Mouse (Mus musculus) heart, embryonic 15.5 days (tissue): Measurements from ENCODE around the gene Gm3020. TPM values are rescaled to one million over a fixed set of nuclear protein-coding genes. Genes with fewer than 3 reads are reported as not detected.
"Not testable (repeated sequence)": the region's sequence is repeated elsewhere in the genome, so short reads cannot be mapped to it uniquely, and the experiment has no call there.

Experiments
- ATAC-seq: fragments of 200-750 bp; cut with Nextera tagmentation; replicated peaks from 2 replicates; pipeline ENCODE4 v1.8.0; 2017; ENCODE audit warnings: low read depth, moderate TSS enrichment; ENCODE audit not compliant: insufficient number of reproducible peaks, insufficient read depth, low FRiP score
- H3K27ac ChIP-seq: fragments of 300-500 bp; sonication (generic); 2 replicates; pipeline ENCODE4 v1.5.1; 2015; ENCODE audit warnings: mild to moderate bottlenecking, inconsistent platforms
- H3K27me3 ChIP-seq: fragments of 300-500 bp; sonication (generic); 2 replicates; pipeline ENCODE4 v1.6.1; 2015; ENCODE audit warnings: inconsistent platforms
- H3K36me3 ChIP-seq: fragments of 300-500 bp; sonication (generic); 2 replicates; pipeline ENCODE4 v1.6.1; 2015; ENCODE audit warnings: mild to moderate bottlenecking, inconsistent platforms
- H3K4me1 ChIP-seq: fragments of 300-500 bp; sonication (generic); replicated peaks from 2 replicates; pipeline ENCODE4 v1.6.1; 2015; ENCODE audit warnings: inconsistent platforms
- H3K4me2 ChIP-seq: fragments of 300-500 bp; sonication (generic); 2 replicates; pipeline ENCODE4 v1.6.1; 2015; ENCODE audit warnings: inconsistent platforms, mild to moderate bottlenecking, moderate library complexity
- H3K4me3 ChIP-seq: fragments of 300-500 bp; sonication (generic); 2 replicates; pipeline ENCODE4 v1.5.1; 2015; ENCODE audit warnings: mild to moderate bottlenecking, inconsistent platforms
- H3K9ac ChIP-seq: fragments of 300-500 bp; sonication (generic); 2 replicates; pipeline ENCODE4 v1.6.1; 2015; ENCODE audit warnings: mild to moderate bottlenecking, inconsistent platforms
- H3K9me3 ChIP-seq: fragments of 300-500 bp; sonication (generic); replicated peaks from 2 replicates; pipeline ENCODE4 v1.6.1; 2016; ENCODE audit warnings: inconsistent platforms
- WGBS: fragments of 180-500 bp; shearing (Covaris S2); methylation state at CpG from one replicate; pipeline ENCODE4 v1.1.7; 2015; ENCODE audit warnings: mixed read lengths; 5-methylcytosine and 5-hydroxymethylcytosine counted together
- polyA plus RNA-seq: library from polyadenylated mRNA; unstranded; fragments of >200 nt; fragmentation: Nextera tagmentation; extraction: Ambion mirVana; gene quantifications from 2 replicates; pipeline ENCODE4 v1.2.1, GENCODE M21; 2015

The Gm3020 gene
- polyA plus RNA-seq: 5.9 and 6.1 TPM in 2 replicates

- H3K4me1 ChIP-seq, H3K27me3 ChIP-seq, H3K4me3 ChIP-seq, H3K27ac ChIP-seq, H3K9ac ChIP-seq, ATAC-seq, H3K36me3 ChIP-seq, H3K4me2 ChIP-seq, H3K9me3 ChIP-seq: not testable (repeated sequence)
- no CpG with 5 or more reads among the region's 32 CpGs for WGBS
Measured at GRCm38 (mm10) chr14:3651730-3652129, at the start of gene Gm3020. Gm3020 (plus strand) TSS chr14:3652030.

- H3K4me1 ChIP-seq, H3K9ac ChIP-seq, ATAC-seq, H3K4me3 ChIP-seq, H3K27ac ChIP-seq, H3K4me2 ChIP-seq, H3K9me3 ChIP-seq, H3K27me3 ChIP-seq, H3K36me3 ChIP-seq: not testable (repeated sequence)
- WGBS: no CpG with 5 or more reads among the region's 2 CpGs
Measured at GRCm38 (mm10) chr14:3634212-3634611, 17.6 kb upstream of the Gm3020 start, which contains the start of gene Gm3012. Gm3012 (plus strand) TSS chr14:3634512.

GRCm38 (mm10) chr14:3688483-3688882, 36.7 kb downstream of the Gm3020 start, which contains the start of gene Gm3043:
Gm3043 (plus strand) TSS chr14:3688783.
- not testable (repeated sequence) for H3K27ac ChIP-seq, H3K27me3 ChIP-seq, H3K36me3 ChIP-seq, H3K4me2 ChIP-seq, ATAC-seq, H3K4me3 ChIP-seq, H3K4me1 ChIP-seq, H3K9ac ChIP-seq, H3K9me3 ChIP-seq
- WGBS: no CpG with 5 or more reads among the region's 3 CpGs

Other genes starting within 250 kb of the Gm3020 start
- 5.9 and 6.1 TPM in 2 replicates for gene Gm10409, start 239.4 kb upstream of the Gm3020 start, polyA plus RNA-seq
- gene Gm3005, start 223.9 kb upstream of the Gm3020 start, polyA plus RNA-seq: 10.4 and 10.5 TPM in 2 replicates
- not detected in 2 replicates for gene Gm10408, start 202.7 kb upstream of the Gm3020 start, polyA plus RNA-seq
- not detected in 2 replicates for gene Gm3012, start 17.5 kb upstream of the Gm3020 start, polyA plus RNA-seq
- gene Gm3043, start 36.8 kb downstream of the Gm3020 start, polyA plus RNA-seq: not detected in 2 replicates
- 2.6 and 3.4 TPM in 2 replicates for gene Gm3002, start 158.0 kb downstream of the Gm3020 start, polyA plus RNA-seq
- gene Gm3033, start 194.2 kb downstream of the Gm3020 start, polyA plus RNA-seq: not detected in 2 replicates
- gene Gm2916, start 232.1 kb downstream of the Gm3020 start, polyA plus RNA-seq: not detected in 2 replicates